Mouse (Mus musculus) heart, adult 9 months (tissue): ENCODE measurements around the gene Pacs2.

Experiments
- DNase-seq, 2 experiments: peaks; one replicate each; pipeline ENCODE4 v3.0.0; 2022; ENCODE audit warnings: low spot score in 2 of 2

The Pacs2 gene

DNA sequence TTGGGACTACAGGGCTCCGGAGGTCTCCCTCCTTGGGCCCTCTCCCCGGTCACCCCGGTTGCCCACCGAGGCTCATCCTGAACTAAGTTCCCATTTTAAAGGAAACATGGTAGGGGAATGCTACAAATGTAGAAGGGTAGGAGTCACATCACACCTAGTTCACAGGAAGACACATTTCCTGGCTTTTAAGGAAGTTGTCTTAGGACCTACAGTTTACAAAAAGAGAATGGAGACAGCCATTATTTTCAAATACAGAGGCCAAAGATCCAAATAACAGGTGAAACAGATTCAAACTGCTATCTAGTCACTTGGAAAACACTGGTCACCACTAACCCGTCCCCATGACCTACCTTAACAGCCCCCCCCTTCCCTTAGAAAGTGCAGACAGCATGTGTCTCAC is 1.9 kb upstream of the Pacs2 start:
- DNase-seq = no peak

DNA sequence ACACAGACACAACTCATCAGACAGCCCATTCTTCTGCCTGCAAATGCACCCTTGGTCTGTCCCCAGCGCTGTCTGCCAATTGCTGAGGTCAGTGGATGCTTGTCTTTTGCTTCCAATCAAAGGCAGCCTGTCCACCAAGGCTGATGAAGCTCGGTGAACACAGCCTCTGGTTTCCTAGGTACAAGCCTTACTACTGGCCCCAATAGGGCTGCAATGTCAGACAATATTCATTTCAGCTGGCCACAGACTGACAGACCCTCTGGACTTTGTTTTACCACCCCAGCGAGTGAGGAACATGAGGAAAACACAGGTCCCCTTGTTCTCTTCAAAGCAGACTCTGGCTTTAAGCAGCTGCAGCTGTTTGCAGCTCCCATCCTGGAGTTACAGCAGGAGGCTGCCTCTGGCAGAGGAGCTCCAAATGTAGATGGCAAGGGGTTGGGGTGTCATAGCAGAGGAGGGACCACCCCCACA is 1.3 kb upstream of the Pacs2 start:
- DNase-seq = peak in 1 of 2 experiments; percentile 53

DNA sequence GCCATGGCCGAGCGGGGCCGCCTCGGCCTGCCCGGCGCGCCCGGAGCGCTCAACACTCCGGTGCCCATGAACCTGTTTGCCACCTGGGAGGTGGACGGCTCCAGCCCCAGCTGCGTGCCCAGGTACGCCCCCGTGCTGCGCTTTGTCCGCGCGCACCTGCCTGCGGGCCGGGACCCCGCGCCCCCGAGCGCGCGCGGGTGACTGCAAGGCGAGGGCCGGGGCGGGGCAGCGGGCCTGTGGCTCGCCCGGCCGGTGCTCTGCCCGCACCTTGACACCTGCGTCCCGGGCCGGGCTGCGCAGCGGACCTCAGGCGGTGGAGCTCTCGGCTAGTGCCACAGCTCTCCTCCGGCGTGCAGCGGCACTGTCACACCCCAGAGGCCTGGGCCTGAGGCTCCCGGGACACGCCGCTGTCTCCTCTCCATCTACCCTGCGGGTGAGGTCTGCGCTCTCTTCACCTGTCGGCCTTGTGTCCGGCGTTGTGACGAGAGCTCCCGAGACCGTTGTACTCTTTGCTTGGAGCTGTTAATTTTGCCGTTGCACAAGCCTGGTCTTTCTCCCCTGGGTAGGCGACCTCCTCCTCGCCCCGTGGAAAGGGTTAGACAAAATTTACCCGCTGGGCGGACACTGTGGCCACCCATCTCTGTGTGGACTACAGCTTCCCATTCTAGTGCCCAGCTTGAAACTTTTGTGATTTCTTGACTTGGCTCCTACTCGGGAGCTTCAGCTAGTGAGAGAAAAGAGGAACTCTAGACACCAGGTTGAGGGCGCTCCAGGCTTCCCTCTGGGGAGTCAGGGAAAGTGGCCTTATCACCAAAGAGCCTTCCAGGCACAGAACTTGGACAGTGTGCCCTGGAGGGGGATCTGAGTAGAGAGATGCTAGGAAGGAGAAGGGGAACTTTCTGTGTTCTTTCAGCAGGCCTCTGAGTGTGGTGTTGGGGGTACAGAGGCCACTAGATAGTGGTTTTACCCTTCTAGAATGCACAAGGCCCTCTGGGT is 551 bp downstream of the Pacs2 start:
- peak in 1 of 2 experiments; percentile 41 for DNase-seq

DNA sequence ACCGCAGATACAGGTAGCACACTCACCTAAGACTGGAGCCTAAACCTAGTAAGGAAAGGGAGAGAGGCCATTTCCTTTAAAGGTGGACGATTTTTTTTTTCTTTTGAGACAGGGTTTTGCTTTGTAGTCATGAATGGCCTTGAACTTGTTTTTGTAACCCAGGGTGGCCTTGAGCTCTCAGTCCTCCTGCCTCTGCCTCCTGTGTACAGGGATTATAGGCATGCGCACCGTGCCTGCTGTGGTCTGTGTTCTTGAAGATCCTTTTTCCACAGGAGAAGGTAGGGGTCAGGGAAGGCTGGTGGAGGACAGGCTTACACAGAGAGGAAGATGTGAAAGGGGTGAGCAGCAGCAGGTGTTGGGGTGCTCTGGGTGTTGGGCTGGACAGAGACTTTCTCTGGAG is 1.6 kb downstream of the Pacs2 start:
- no peak for DNase-seq

DNA sequence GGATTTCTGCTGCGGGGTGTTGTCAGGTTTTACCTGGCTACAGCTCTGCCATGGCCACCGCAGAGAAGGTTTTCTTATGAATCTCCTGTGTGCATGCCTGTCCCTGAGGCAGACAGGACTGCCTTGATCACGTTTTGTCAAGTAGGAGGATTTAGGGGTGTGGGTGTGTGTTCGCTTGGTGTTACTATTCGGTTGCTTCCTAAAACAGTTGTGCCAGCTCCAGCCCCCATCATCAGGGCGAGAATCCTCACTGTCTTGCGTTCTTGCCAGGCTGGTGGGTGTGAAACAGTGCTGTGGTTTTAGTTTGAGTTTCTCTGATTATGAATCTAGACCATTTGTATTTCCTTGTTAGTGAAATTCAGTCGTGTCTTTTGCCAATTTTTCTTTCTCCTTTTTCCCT is 2.7 kb downstream of the Pacs2 start:
- no peak for DNase-seq

DNA sequence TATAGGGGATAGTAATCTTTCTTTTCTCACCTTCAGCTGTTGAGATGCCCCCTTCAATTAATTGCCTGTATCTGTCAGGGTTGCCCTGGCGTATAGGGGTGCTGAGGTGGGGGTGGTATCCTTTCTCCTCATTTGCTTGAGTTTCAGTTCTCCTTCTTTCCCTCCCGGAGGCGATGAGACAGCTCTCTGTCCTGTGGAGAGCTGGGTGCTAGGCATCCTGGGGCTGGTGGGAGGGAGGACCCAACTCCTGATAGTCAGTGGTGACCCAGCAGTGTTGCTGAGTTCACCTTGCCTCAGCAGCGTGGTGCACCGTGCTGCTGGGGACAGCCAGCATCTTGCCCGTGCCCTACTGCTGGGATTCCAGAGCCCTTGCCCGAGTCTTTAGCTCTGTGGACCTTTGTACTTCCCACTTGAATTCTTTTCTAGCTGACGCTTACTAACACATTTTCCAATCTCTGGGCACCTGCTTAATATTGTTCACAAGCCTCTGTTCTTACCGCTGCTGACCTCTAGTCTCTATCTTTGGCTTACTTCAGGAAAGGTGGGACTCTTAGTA is 3.2 kb downstream of the Pacs2 start:
- DNase-seq = no peak

DNA sequence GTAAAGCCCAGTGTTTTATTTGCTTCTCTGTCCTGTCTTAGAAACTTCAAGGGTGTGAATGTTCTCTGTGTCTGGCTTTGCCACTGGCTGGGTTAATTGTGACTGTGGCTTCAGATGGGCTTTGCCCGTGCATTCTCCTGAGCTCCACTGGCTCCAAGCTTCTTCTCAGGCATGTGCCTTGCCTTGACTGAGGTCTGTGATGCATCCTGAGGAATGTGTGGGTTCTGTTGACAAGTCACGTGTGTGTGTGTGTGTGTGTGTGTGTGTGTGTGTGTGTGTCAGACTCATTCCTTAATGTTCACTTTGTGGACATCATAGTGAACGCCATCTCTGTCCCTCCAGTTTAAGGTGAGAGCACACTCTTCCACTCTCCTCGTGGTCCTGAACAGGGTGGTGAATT is 4.5 kb downstream of the Pacs2 start:
- no peak for DNase-seq

DNA sequence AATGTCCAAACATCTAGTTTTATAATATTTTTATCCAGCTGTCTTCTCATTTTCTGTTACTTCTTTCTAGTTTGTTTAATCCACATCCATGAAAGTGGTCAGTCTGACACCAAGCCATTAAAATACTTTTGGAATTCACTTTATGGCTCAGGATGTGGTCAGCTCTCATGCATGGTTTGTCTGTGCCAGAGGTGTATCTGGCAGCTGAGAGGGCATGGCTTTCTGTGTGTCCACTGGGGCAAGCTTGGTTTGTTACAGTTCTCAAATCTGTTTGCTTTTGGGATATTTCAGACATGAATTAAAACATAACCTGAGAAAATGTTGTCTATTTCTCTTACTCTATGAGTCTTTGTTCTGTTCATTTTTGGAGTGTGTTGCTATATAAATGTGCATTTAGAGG is 7.2 kb downstream of the Pacs2 start:
- DNase-seq = no peak

DNA sequence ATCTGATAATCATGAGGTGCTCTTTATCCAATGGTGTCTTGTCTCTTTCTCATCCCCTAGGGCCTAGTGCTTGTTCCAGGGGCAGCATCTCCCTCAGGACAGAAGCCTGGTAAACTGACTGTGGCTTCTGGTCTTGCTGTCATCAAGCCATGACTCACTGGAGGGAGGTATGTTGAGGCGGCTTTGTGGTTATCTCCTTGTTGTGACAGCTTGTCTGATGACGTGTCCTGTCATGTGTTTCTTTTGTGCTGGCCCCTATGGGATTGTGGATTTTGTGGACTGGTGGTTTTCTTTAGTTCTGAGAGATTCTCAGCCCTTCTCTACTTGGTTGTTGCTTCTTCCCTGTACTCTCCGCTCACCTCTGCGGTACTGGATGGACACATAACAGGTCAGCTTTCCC is 8.8 kb downstream of the Pacs2 start:
- DNase-seq = no peak

DNA sequence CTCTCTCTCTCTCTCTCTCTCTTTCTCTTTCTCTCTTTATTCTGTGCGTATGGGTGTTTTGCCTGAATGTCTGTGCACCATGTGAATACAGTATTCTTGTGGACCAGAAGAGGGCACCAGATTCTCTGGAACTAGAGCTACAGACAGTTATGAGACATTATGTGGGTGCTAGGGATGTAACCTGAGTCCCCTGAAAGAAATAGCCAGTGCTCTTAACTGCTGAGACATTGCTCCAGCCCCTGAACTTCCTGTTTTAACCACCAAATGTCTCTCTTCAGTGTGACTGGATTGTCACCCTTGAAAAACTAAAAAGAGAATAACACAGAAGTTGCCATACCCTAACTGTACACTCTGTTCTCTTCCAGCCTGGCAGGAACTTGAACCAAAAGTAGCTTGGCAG is 12.2 kb downstream of the Pacs2 start:
- DNase-seq = no peak

DNA sequence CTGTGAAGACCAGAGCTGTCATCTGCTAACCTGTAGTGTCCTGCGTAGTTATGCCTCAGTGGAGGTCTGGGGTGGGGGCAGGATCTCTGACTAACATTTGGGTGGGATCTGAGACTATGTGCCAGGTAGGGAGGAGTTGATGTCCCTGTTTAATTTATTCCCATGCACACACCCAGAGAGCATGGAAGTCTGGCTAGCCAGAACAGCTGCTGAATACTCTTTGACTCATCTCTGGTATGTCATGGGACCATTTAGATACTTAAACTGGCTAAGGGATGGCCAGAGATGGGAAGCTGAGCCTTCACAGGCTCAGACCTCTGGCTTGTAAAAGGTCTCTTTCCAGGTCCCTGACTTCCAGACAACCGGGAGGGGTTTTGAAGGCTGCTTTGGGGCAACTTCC is 13.2 kb downstream of the Pacs2 start:
- DNase-seq = no peak

DNA sequence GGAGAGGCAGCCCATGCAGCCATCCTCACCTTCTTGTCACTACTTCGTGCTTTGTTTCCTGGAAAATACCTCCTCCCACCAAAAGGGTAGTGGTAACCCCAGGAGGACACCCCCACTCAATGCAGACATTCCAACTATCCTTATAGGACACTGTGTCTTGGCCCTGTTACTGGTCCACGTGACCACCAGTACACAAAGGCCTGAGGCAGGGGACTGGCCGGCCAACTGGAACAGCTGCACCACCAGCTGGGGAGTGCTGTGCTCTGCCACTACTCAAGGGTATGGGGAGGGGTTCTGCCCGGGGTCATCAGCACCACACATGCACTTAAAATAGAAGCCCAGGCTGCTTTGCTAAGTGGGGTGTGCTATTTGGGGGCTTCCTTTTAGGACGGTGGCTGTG is 13.8 kb downstream of the Pacs2 start:
- no peak for DNase-seq

DNA sequence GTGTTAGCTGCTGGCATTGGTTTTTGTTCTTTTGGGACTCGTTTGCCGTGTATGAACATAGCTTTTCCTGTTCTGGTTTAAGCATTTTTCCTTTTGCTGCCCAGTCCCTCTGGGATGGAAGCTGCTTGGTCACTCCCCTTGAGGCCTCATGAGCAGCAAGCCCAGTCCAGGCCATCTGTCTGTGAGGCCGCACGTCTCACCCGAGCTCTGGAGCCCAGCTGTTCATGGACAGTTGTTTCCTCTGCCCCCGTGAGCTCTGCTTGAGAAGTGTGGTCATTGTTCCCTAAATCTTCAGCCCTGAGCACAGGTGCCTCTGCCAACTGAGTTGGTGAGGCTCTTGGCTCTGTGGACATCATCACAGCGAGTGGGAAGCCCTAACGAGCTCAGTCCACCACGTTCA is 14.6 kb downstream of the Pacs2 start:
- no peak for DNase-seq

DNA sequence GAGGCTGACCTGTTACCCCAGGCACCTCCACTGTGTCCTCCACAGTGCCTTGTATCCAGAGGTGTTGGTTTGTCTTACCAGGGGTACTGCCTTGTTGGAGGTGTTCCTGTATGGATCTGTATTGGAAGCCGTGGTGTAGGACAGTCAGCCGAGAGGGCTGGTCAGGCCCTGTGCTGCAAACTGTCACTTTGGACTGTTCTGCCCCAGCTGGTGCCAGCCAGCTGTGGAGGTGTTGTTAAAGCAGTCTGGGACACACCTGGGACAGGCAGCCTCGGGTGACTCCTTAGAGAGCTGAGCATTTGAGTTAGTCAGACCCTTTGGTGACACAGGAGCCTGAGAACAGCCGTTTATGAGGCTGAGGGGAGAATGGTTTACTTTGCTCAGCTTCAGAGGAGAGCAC is 15.7 kb downstream of the Pacs2 start:
- no peak for DNase-seq

DNA sequence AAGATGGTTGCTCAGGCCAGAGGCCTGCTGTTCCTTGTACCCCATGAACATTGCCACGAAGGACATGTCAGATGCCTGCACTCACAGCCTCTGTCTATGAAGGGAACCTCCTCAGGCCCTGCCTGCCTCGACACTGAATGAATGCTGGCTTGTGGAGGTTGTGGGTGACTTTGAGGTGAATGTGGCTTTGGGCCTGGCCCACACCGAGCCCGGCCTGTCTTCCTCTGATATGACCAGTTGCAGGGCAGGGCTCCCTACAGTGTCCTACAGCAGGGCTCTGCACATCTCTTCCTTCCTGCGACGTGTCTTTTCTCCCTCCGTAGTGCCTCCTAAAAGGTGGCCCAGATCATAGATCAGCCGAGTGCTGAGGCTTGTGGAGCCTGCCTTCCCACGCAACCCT is 16.7 kb downstream of the Pacs2 start:
- DNase-seq = no peak

DNA sequence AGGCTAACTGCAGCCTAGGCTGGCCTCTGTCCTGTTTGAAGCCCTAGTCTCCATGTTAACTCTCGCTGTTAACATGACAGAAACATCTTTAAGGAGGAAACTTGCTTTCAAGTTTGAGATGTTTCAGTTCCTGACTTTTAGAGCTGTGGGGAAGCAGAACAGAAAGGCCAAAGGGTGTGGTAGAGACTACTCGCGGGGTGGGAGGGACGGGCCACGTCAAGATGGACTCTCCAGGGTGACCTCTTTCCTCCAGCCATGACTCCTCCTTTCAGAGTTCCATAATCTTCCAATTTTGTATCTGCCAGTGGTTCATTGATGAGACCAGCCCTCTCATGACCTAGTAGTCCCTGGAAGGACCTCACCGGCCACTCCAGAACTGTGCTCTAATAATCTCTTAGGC is 17.1 kb downstream of the Pacs2 start:
- no peak for DNase-seq

DNA sequence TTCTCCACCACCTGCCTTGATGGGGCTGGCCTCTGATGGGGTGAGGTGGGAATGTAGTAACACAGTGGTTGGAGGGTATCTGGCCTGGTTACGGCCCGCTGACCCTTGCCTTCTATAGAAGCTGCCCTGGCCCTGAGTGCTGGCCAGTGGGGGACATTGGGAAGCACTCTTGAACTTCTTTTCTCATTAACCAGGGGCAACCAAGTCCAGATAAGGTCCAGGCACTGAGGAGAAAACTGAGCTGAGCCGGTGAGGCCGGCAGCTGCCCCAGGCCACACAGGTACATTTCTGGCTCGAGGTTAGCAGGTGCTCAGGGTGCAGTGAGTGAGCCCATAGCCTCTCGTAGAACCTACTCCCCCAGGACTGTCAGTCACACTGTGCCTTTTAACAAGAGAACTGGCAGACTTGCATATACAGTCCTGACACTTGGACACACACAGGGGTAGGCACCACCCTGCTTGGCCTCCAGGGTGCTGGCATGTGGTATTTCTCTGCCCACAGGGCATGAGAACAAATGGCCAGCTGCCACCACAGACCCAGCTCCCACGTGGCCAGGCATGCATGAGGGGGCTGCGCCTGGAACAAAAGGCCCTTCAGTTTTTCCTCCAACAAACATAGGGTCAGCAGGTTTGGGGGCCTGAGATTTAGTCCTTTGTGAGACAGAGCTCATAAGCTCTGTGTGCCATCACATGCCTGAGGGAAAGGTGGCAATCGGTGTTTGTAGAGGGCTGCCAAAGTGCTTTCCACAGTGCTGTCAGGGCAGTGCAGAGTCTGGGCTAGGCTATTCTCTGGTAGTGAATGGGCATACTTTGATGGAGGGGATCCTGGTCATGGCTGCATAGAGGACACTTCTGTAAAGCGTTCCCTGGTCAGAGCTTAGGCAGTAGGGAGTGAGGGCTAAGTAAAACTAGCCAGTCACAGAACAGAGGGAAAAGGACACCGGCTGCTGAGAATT is 18.3 kb downstream of the Pacs2 start:
- DNase-seq = peak in 1 of 2 experiments; percentile 62

DNA sequence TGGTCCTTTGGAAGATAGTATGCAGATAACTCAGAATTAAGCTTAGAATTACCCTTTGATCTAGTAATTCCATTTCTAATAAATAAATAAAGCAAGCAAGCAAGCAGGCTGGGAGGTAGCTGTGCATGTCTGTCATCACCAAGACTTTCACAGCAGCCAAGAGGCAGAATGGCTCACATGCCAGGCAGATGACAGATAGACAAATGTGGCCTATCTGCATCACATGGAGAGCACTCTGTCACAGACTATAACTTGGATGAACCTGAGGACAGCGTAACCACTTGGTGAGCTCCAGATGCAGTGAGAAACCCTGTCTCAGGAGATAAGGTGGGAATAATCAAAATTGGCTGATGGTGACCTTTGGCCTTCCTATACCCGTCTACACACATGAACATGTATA is 20.8 kb downstream of the Pacs2 start:
- no peak for DNase-seq

DNA sequence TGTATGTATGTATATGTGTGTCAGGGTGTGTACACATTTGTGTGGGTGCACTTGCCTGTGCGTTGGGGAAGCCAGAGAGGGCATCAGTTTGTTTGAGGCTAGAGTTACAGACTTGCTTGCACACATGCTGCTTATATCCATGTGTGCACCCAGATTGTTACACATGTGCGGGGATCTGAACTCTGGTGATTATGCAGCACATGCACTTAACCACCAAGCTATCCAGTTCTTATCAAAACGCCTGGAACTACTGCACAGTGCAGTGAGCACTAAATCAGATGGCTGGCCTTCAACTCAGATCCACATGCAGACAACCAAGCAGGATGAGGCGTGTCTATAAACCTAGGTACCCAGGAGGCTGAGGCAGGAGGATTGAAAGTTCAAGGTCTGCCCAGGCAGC is 22.7 kb downstream of the Pacs2 start:
- no peak for DNase-seq

DNA sequence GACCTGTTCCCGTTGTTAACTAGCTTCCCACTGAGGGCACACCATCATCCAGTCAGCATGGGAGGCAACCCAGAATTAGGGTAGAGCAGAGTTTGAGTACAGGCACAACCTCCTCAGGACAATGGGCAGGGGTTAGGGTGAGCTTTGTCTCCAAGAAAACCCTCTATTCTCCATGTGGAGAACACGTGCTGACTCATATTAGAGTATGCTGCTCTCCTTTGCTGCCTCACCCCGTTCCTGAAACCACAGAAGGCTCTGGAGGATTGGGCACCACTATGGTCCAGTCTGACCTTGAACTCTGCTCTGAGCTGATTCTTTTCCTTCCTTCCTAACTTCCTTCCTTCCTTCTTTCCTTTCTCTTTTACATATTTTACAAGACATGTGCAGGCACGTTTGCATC is 24.1 kb downstream of the Pacs2 start:
- no peak for DNase-seq

DNA sequence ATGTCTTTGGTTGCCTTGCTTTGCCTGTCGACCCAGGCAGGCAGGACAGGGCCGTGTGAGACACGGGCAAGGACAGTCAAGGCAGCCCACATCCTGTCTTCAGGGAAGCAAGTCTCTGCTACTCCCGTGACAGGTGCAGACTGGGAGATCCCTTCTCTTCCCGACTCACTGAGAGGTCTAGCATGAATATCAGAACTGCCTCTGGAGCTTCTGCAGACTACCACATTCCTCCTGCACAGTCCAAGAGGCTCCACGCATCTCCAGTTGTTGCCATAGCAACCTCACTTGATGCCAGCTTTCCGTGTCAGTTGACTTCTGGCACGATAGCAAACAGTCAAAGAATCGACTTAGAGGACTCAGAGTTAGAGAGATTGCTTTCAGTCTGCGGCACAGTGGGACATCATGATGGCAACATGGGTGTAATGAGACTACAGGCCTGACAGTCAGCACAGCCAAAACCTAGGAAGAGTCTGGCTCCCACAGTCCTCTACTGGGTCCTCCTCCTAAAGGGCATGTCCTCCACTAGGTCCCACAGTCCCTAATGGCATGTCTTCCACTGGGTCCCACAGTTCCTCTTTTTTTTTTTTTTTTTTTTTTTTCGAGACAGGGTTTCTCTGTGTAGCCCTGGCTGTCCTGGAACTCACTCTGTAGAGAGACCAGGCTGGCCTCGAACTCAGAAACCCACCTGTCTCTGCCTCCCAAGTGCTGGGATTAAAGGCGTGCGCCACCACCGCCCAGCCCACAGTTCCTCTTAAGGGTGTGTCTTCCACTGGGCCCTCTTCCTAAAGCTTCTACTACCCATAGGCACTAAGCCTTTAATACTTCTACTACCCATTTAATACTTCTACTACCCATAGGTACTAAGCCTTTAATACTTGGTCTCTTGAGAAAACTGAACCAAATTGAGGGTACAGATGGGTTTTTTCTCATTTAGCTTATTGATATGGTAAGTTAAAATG is 27.5 kb downstream of the Pacs2 start:
- peak in 1 of 2 experiments; percentile 43 for DNase-seq
